Mouse (Mus musculus) spleen, embryonic (tissue): ENCODE results near the gene Gm12216.
"Not testable (repeated sequence)": the region's sequence is repeated elsewhere in the genome, so short reads cannot be mapped to it uniquely, and the experiment has no call there.

Source experiments
- CTCF ChIA-PET: fragments of 350-600 bp; sonication (Branson Sonifier 250); formaldehyde crosslinking; loops from one replicate; lab custom pipeline; 2022; lab: Charles Lee

Gene Gm12216

DNA sequence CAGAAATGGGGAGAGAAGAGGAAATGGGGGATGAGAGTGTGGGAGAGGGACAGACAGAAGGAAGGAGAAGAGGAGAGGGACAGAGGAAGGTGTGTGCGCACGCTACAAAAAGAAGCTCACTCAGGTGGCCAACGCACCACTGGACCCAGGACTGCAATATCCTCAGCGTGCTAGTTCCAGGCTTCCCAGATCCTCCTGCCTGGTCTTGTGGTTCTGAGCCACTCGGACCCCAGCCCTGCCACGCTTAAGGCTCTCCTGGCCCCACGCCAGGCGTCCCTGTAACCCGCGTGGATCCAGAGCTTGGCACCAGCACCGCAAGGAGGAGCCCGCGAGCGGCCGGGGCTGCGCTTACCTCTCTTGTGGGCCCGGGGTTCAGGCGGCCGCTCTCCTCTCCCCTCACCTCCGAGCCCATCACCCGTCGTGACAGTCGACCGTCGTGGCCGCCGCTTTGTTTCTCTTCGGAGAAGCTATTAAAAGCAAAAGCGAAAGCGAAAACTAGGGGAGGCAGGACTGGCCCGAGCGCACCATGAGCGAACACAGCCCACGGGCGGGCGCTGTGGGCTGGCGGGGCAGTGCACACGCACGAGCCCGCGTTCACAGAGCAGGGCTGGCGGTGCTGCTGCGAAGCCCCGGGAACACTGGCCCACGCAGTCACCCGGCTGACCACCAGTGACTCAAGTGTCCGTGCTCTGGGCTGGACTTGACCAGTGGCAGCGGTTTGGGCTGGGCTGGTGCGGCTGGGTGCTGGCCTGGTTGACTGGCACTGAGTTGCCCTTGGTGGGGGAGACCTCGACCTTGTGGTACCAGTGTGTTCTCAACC, at the start of gene Gm12216:
Gene Gm12216, minus strand, starts transcription at position 496 of the 820 bp plus-strand sequence.
- CTCF ChIA-PET, result not testable (repeated sequence)

GRCm38 (mm10) chr11:53908686-53909085, 49.6 kb upstream of the Gm12216 start:
- CTCF ChIA-PET, result no interaction called here

DNA sequence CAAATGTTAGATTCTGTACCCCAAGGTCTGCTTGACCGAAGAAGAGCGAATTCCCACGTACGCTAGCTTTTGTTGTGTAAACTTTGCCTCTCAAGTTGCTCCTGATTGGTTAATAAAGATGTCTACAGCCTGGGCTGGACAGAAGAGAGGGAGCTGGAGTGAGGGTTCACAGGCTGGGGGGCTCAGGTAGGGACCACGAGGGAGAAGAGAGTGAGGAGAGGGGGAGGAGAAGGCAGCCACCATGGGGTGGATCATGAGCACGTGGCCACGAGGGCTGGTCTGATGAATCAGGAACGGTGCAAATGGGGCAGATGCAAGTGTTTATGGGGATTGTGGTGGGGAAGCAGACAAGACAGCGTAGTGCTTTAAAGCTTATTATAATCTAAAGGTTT, 45.5 kb upstream of the Gm12216 start:
- CTCF ChIA-PET, result no interaction called here

DNA sequence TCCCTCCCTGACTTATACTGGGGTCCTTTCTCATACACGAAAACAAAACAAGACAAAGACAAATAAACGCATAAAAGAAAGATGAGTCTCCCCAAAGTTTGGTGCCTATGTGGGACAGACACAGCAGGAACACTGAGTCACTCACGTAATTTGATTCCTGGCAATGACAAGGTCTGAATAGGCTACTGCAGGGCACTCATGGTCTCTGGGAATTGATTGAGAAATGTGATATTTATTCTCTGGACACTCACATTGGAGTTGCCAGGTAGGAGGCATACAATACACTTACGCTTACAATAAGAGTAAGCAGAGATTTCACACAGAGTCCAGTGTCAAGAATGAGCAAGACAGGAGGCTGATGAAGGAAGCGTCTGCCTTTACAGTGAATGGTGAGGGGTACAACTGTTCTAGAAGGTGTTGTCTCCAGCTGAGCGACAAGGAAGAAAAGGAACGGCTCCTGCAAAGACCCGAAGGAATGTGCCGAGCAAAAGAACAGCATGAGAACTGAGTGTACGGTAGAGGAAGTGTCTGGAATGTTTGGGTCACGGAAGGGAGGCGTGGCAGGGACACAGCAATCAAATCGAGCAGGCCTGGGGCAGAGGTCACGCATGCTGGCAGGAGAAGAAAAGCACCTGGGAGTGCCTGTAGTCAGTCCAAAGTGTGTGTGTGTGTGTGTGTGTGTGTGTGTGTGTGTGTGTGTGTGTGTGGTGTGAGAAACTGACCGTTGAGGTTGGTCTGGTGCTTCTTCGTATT, 44.9 kb upstream of the Gm12216 start:
- CTCF ChIA-PET, result no interaction called here

DNA sequence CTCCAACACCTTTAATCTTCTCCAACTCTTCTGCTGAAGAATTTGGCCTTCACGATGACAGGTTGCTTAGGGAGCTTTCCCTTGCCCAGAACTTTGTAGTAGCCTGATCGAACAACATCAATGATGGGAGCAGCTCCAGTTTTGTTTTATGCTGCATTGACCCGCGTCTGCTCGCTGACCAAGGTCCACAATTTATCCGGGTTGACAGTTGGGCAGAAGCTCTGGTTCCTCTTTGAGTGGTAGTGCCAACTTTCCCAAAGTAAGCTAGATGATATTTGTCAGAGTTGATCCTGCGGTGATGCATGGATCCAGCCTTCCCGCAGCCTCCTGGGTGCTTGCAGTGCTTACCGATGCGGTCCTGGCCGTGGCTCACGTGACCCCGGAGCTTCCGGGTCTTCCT, 43.7 kb upstream of the Gm12216 start:
- CTCF ChIA-PET, result no interaction called here

GRCm38 (mm10) chr11:53900991-53901390, 41.9 kb upstream of the Gm12216 start:
- CTCF ChIA-PET, result no interaction called here

DNA sequence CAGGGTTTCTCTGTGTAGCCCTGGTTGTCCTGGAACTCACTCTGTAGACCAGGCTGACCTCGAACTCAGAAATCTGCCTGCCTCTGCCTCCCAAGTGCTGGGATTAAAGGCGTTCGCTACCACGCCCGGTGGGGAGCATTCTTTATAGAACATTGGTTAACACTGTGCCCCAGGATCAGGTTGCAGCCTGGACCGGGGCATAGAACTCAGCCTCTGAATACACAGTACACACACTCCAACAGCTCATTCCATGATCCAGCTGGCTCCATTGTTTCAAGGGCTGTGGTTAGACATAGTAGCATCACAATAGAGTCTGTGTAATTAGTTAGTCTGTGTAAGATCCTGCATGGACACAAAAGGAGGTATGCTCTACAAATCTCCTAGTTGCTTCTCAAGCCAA, 40.9 kb upstream of the Gm12216 start:
- CTCF ChIA-PET, result no interaction called here

- CTCF ChIA-PET, result no interaction called here
Observed at GRCm38 (mm10) chr11:53899004-53899403, 39.9 kb upstream of the Gm12216 start.

- CTCF ChIA-PET, result no interaction called here
Observed at GRCm38 (mm10) chr11:53896935-53897334, 37.9 kb upstream of the Gm12216 start.

GRCm38 (mm10) chr11:53893451-53893850, 34.4 kb upstream of the Gm12216 start:
- CTCF ChIA-PET, result interaction anchor here (0.6 kb wide), 1 partner anchor 127 kb away, joined by 3 read pairs; no protein-coding TSS in a partner anchor

GRCm38 (mm10) chr11:53892716-53893416, 33.8 kb upstream of the Gm12216 start:
- CTCF ChIA-PET, result no interaction called here

DNA sequence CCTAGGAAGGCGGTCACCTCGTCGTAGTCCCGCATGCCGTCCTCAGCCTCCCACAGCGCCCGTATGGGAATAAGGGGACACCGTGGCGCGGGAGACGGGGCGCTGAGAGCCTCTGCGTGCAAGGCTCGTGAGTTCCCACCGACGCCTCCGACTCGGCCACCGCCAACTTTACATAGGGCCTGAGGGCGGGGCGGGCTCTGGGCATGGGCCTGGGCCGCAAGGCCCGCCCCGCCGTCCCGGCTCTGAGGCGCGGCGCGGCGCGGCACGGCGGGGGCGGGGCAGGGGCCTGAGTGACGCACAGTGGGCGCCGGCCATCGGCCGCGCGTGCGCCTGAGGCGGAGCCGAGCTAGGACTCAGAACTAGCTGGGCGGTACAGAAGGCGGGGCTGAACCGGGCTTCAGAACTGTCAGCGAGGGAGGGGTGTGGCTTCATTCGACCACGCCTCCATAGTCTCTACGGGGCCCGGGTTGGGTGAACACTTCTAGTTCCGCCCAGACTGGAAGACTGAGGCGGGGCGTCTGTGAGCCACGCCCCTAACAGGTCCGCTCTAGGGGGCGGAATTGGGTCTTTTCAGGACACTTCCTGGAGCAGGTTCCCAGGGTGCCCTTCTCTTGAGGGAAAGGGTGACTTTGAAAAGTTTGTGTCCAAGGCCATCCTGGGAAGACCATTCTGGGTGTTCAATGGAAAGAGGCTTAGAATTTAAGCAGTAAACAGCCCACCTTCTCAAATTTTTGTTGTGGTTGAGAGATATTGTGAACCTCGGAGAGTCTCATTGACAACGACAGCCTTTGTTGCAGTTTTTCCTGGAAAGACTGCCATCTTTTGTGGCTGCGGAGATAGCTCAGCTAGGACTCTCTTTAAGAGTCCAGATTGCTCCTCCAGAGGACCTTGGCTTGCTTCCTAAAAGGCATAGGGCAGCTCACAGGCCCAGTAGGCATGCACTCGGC, 32.7 kb upstream of the Gm12216 start, which contains the start of gene Slc22a5:
Gene Slc22a5, minus strand, starts transcription at position 156 of the 947 bp plus-strand sequence.
- CTCF ChIA-PET, result no interaction called here

DNA sequence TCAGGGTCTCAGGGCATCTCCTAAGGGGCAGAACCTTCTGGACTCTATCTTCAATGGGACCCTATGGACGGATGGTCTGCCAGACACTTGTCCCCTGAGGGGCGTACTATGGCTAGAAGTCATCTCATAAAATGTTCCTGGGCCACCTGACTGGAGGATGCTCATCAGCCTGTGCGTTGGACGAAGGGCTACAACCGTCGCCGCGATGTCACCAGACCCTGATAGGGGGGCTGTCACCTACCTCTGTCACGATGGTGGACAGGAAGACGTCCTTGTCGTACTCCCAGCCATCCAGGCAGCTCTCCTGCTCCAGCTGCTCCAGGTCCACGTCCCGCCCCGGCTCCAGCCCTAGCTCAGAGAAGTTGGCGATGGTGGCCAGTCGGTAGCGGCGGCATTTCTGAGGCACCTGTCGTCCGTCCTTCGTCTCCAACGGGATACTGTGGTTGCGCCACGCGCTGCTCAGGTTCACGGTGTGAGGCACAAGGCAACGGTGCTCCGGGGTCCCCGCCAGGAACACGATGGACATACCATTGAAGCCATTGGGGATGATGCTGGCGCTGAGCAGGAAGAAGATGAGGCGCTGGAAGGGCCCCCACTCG, 31.9 kb upstream of the Gm12216 start:
- CTCF ChIA-PET, result no interaction called here

- CTCF ChIA-PET, result no interaction called here
Observed at GRCm38 (mm10) chr11:53890225-53890624, 31.2 kb upstream of the Gm12216 start.

DNA sequence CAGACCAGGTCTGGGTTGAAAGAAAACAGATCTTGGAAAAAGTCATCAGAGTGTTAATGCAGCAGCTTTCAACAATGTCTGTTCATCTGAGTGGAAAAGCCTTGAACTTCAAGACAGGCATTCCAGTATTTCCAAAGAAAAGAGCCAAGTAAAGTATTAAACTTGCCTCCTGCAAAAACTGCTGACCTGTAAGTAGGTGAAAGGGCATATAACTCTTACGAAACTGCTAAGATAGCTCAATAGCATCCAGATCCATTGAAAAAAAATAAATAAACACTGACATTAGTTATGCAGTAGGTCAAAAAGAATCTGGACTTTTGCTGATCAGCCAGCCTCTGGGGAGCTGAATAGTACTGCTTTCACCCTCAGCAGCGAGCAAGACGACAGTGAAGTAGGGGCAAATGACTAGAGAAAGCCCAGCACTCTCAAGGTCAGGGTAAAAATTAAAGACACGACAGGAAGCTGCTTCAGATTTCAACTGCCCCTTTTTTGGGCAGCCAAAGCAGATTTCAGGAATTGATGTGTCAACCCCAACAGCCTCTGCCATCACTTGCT, 30.1 kb upstream of the Gm12216 start:
- CTCF ChIA-PET, result interaction anchor here (0.9 kb wide), 1 partner anchor 153 kb away, joined by 3 read pairs; no protein-coding TSS in a partner anchor

DNA sequence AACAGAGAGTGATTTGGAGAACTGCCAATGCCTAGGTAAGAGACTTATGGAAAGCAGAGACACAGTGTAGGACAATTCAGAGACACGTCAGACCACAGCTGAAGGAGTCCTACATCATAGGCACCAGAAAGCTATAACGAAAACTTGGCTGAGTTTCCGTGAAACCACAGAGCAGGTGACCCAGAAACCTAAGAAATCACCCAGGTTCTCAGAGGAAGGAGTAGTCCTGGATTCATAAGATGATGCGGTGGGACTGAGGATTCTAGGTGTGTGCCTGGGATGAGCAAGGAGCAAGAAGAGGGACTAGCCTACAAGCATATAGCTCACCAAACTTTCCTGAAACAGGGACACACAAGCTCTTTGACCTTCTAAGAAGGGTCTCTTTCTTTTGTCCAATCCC, 29.2 kb upstream of the Gm12216 start:
- CTCF ChIA-PET, result interaction anchor here (0.9 kb wide), 1 partner anchor 153 kb away, joined by 3 read pairs; no protein-coding TSS in a partner anchor

DNA sequence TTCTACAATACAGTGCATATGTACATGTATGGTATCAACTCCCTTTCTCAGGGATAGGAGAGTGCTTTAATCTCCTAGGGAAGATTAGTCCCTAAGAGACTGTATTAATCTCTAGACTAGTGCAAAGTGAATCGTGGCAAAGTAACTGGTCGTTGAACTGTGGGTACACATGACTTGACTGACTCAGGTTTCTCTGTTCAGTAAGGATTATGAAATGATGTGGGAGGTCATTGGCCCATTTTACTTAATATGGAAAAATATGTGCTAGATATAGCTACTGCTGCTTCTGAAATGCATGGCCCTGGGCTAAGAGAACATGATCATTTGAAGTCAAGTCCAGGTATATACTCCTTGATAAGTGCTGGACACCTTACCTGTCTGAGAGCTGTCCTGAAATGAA, 24.2 kb upstream of the Gm12216 start:
- CTCF ChIA-PET, result no interaction called here

- CTCF ChIA-PET, result not testable (repeated sequence)
Observed at GRCm38 (mm10) chr11:53878096-53878495, 19.0 kb upstream of the Gm12216 start.

DNA sequence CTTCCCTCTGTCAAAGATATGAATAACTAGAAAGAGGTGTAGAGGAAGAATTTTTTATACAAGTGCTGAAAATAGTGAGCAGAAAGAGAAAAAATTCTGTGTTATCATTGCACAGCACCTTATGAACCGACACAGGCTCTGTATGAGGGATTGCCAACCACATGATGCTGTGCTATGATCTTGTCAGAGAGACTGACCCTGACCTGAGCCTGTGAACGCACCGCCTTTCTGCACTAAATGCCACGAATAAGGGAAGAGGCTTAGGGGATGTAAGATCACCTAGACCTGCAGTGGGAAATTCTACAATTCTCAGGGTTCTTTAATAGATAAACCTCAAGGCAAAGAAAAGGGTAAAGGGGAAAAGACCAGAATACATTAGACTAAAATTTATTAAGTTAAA, 17.4 kb upstream of the Gm12216 start:
- CTCF ChIA-PET, result no interaction called here

GRCm38 (mm10) chr11:53874706-53875105, 15.7 kb upstream of the Gm12216 start:
- CTCF ChIA-PET, result interaction anchor here (0.6 kb wide), 1 partner anchor 138 kb away, joined by 12 read pairs; no protein-coding TSS in a partner anchor
